Mouse (Mus musculus): ENCODE data around the gene Pde4b. TPM values are rescaled to one million over a fixed set of nuclear protein-coding genes. Genes with fewer than 3 reads are reported as not detected.
A peak's percentile ranks its signal among the peaks of the same experiment; 100 is the strongest.

The Pde4b gene
- polyA plus RNA-seq, 1 experiment from 2014 or later, result 32.1 TPM

DNA sequence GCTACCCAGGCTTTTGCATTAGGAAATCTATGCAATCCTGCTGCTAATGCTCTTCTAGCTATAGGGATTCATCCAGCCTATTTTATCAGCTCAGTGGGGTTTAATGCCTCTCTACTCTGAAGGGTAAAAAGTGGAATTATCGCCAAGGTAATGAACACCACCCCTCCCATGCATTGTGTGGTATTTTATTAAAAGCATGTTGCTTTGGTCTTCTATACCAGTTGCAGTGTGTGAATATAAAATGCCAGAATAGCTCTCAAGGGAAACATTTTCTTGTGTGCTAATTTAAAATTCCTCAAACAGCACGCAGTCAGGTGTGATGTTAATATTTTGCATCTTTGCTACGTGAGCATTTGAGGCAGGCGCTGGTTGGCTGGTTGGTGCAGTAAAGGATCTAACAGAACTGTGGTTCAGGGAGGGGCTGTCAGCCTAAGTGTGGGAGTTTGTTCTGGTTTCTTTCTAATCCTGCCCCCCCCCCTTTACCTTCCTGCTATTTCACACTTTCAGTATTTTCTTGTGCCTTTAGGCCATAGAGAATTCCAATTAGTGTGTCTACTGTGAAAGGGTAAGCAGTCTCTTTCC, 259.7 kb downstream of the Pde4b start:
- Histone ChIP-seq H3K9ac (replicated peaks; ENCODE audit: low read depth, low read length) (no peak overlapping the region), H3K27me3 (replicated peaks; ENCODE audit: control insufficient read depth, insufficient read depth, low read length) (no peaks in the 10 kb centered on the region), H3K36me3 (ENCODE audit: control insufficient read depth, insufficient read depth) (no peaks in the 10 kb centered on the region), H3K4me3 (replicated peaks; ENCODE audit: low read length) (no peak overlapping the region), H3K4me2 (ENCODE audit: low read length) (no peak overlapping the region), H3K4me1 (replicated peaks; ENCODE audit: control insufficient read depth, insufficient read depth, low read length) (no peaks in the 10 kb centered on the region; the same call in 1 of the 2 replicates), H3K27ac (ENCODE audit: low read length) (no peak overlapping the region), H3K9me3 (ENCODE audit: control insufficient read depth, low read length) (no peaks in the 10 kb centered on the region)
- WGBS, result 23% methylated on average over 4 of the region's 4 CpGs
- peak; percentile 57 for ATAC-seq

GRCm38 (mm10) chr4:102351476-102352475, 264.4 kb downstream of the Pde4b start:
- Histone ChIP-seq H3K4me3 (replicated peaks; ENCODE audit: low read length) (no peak overlapping the region), H3K9me3 (ENCODE audit: control insufficient read depth, low read length) (no peaks in the 10 kb centered on the region), H3K4me1 (replicated peaks; ENCODE audit: control insufficient read depth, insufficient read depth, low read length) (no peaks in the 10 kb centered on the region; the same call in 1 of the 2 replicates), H3K4me2 (ENCODE audit: low read length) (no peak overlapping the region), H3K9ac (replicated peaks; ENCODE audit: low read depth, low read length) (no peak overlapping the region), H3K27ac (ENCODE audit: low read length) (no peak overlapping the region), H3K27me3 (replicated peaks; ENCODE audit: control insufficient read depth, insufficient read depth, low read length) (no peaks in the 10 kb centered on the region), H3K36me3 (ENCODE audit: control insufficient read depth, insufficient read depth) (no peaks in the 10 kb centered on the region)
- 53% methylated on average over 1 of the region's 1 CpGs for WGBS
- ATAC-seq, result no peak

- ATAC-seq, result no peak
- no peaks in the 10 kb centered on the region for H3K36me3 ChIP-seq (ENCODE audit: control insufficient read depth, insufficient read depth)
- H3K27ac ChIP-seq (ENCODE audit: low read length), result no peak overlapping the region
- H3K9me3 ChIP-seq (ENCODE audit: control insufficient read depth, low read length), result no peaks in the 10 kb centered on the region
- no peak overlapping the region for H3K4me2 ChIP-seq (ENCODE audit: low read length)
- H3K9ac ChIP-seq (replicated peaks; ENCODE audit: low read depth, low read length), result no peak overlapping the region
- no peak overlapping the region for H3K4me3 ChIP-seq (replicated peaks; ENCODE audit: low read length)
- WGBS, result 74% methylated on average over 3 of the region's 3 CpGs
- H3K4me1 ChIP-seq (replicated peaks; ENCODE audit: control insufficient read depth, insufficient read depth, low read length), result no peaks in the 10 kb centered on the region; the same call in 1 of the 2 replicates
- no peaks in the 10 kb centered on the region for H3K27me3 ChIP-seq (replicated peaks; ENCODE audit: control insufficient read depth, insufficient read depth, low read length)
These were observed 266.5 kb downstream of the Pde4b start for GRCm38 (mm10) chr4:102353641-102354403.

GRCm38 (mm10) chr4:102368105-102368735, 280.9 kb downstream of the Pde4b start:
- H3K9ac ChIP-seq (replicated peaks; ENCODE audit: low read depth, low read length), result no peak overlapping the region
- no peak overlapping the region for H3K27ac ChIP-seq (ENCODE audit: low read length)
- no peaks in the 10 kb centered on the region for H3K9me3 ChIP-seq (ENCODE audit: control insufficient read depth, low read length)
- 27% methylated on average over 9 of the region's 9 CpGs for WGBS
- H3K4me1 ChIP-seq (replicated peaks; ENCODE audit: control insufficient read depth, insufficient read depth, low read length), result peaks cover 10% of the 10 kb centered on the region
- ATAC-seq, result peak; percentile 63
- H3K4me2 ChIP-seq (ENCODE audit: low read length), result peak overlapping the region; percentile 24
- no peaks in the 10 kb centered on the region for H3K36me3 ChIP-seq (ENCODE audit: control insufficient read depth, insufficient read depth)
- no peaks in the 10 kb centered on the region for H3K27me3 ChIP-seq (replicated peaks; ENCODE audit: control insufficient read depth, insufficient read depth, low read length)
- no peak overlapping the region for H3K4me3 ChIP-seq (replicated peaks; ENCODE audit: low read length)

- H3K9ac ChIP-seq (replicated peaks; ENCODE audit: low read depth, low read length), result no peak overlapping the region
- no peaks in the 10 kb centered on the region for H3K27me3 ChIP-seq (replicated peaks; ENCODE audit: control insufficient read depth, insufficient read depth, low read length)
- no peak overlapping the region for H3K4me3 ChIP-seq (replicated peaks; ENCODE audit: low read length)
- H3K27ac ChIP-seq (ENCODE audit: low read length), result no peak overlapping the region
- no peaks in the 10 kb centered on the region for H3K9me3 ChIP-seq (ENCODE audit: control insufficient read depth, low read length)
- H3K4me1 ChIP-seq (replicated peaks; ENCODE audit: control insufficient read depth, insufficient read depth, low read length), result no peaks in the 10 kb centered on the region
- no peaks in the 10 kb centered on the region for H3K36me3 ChIP-seq (ENCODE audit: control insufficient read depth, insufficient read depth)
- H3K4me2 ChIP-seq (ENCODE audit: low read length), result no peak overlapping the region
- no peak for ATAC-seq
- 78% methylated on average over 5 of the region's 5 CpGs for WGBS
These were observed 287.3 kb downstream of the Pde4b start for GRCm38 (mm10) chr4:102374614-102375013.

GRCm38 (mm10) chr4:102382763-102383505, 295.6 kb downstream of the Pde4b start:
- Histone ChIP-seq H3K27me3 (replicated peaks; ENCODE audit: control insufficient read depth, insufficient read depth, low read length) (no peaks in the 10 kb centered on the region), H3K36me3 (ENCODE audit: control insufficient read depth, insufficient read depth) (no peaks in the 10 kb centered on the region), H3K4me1 (replicated peaks; ENCODE audit: control insufficient read depth, insufficient read depth, low read length) (no peaks in the 10 kb centered on the region), H3K4me3 (replicated peaks; ENCODE audit: low read length) (no peak overlapping the region), H3K27ac (ENCODE audit: low read length) (no peak overlapping the region), H3K9me3 (ENCODE audit: control insufficient read depth, low read length) (no peaks in the 10 kb centered on the region), H3K9ac (replicated peaks; ENCODE audit: low read depth, low read length) (no peak overlapping the region), H3K4me2 (ENCODE audit: low read length) (no peak overlapping the region)
- ATAC-seq, result no peak
- WGBS, result 83% methylated on average over 1 of the region's 1 CpGs

DNA sequence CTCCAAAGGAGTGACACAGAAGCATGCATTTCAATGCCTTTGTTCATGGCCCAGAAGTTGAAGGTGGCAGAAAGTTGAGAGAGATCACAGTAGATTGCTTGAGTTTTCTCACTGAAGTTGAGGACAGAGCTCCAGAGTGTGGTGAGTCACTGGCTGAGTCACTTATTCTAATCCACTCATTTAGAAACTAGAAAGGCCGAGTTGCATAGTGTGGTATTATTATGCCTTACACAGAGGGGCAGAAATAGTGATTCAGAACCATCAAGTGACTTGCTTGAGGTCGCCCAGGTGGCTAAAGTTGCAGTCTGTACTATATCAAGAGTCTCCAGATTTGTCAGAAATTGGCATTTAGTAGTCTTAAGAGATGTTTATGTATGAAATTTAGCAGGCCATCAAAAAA, 306.3 kb downstream of the Pde4b start:
- Histone ChIP-seq H3K9me3 (ENCODE audit: control insufficient read depth, low read length) (no peaks in the 10 kb centered on the region), H3K9ac (replicated peaks; ENCODE audit: low read depth, low read length) (no peak overlapping the region), H3K4me2 (ENCODE audit: low read length) (no peak overlapping the region), H3K27ac (ENCODE audit: low read length) (no peak overlapping the region), H3K4me1 (replicated peaks; ENCODE audit: control insufficient read depth, insufficient read depth, low read length) (peaks cover 5% of the 10 kb centered on the region), H3K36me3 (ENCODE audit: control insufficient read depth, insufficient read depth) (no peaks in the 10 kb centered on the region), H3K27me3 (replicated peaks; ENCODE audit: control insufficient read depth, insufficient read depth, low read length) (no peaks in the 10 kb centered on the region), H3K4me3 (replicated peaks; ENCODE audit: low read length) (no peak overlapping the region)
- ATAC-seq, result no peak
- 70% methylated on average over 2 of the region's 2 CpGs for WGBS

DNA sequence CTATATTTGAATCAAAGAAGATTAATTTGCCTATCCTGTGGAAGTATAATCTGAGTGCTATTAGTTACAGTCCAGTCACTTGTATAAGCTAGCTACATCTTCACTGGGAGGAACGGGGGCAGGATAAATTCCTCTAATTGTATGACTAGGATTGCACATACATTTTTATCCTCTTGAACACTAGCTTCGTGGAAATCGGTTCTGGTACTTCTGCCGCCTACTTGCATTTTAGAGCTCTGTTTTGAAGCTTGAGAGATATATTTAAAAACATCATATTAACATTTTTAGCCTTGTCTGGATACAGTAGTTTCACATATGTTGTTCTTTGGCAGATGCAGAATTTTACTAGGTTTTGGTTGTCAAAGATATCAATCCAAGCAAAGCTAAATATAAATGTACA, 310.0 kb downstream of the Pde4b start:
- Histone ChIP-seq H3K4me1 (replicated peaks; ENCODE audit: control insufficient read depth, insufficient read depth, low read length) (peaks cover 5% of the 10 kb centered on the region), H3K4me3 (replicated peaks; ENCODE audit: low read length) (no peak overlapping the region), H3K36me3 (ENCODE audit: control insufficient read depth, insufficient read depth) (no peaks in the 10 kb centered on the region), H3K9me3 (ENCODE audit: control insufficient read depth, low read length) (no peaks in the 10 kb centered on the region), H3K4me2 (ENCODE audit: low read length) (no peak overlapping the region), H3K27me3 (replicated peaks; ENCODE audit: control insufficient read depth, insufficient read depth, low read length) (no peaks in the 10 kb centered on the region), H3K9ac (replicated peaks; ENCODE audit: low read depth, low read length) (no peak overlapping the region), H3K27ac (ENCODE audit: low read length) (no peak overlapping the region)
- no peak for ATAC-seq
- WGBS, result 77% methylated on average over 4 of the region's 4 CpGs
